Mouse (Mus musculus): ENCODE measurements around the gene A930004D18Rik.

DNA sequence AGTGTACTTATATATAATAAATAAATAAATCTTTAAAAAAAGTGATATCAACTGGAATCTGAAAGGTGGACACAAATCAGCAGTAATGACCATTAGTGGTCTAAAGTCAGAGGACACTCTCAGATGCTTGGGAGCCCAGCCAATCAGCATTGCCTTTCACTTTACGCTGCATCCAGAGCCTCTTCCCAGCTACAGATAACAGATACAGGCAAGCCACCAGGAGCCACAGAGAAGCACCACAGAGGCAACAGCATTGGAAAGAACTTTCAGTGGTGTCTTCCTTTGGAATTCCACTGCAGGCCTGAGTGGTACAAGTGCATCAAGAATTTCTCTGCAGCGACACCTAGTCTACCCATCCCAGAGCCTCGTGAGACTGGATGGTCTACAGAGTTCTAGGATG lies 24.7 kb downstream of the A930004D18Rik start:
- no peak for TF ChIP-seq EP300 (optimal IDR thresholded peaks at IDR 0.05)
- TF ChIP-seq CTCF (IDR thresholded peaks at IDR 0.05; ENCODE audit: low read depth) = no peak

Data from stomach, postnatal 0 days (tissue).